Mouse (Mus musculus) heart, embryonic 11.5 days (tissue): ENCODE results near the gene Steap4. TPM values are rescaled to one million over a fixed set of nuclear protein-coding genes. Genes with fewer than 3 reads are reported as not detected.

Experiments
- ATAC-seq: fragments of 200-750 bp; cut with Nextera tagmentation; replicated peaks from 2 replicates; pipeline ENCODE4 v1.8.0; 2017; ENCODE audit warnings: moderate library complexity; ENCODE audit not compliant: insufficient number of reproducible peaks, low FRiP score, low TSS enrichment
- H3K27ac ChIP-seq: fragments of 300-500 bp; sonication (generic); 2 replicates; pipeline ENCODE4 v1.5.1; 2014; ENCODE audit warnings: mild to moderate bottlenecking, low read depth, low read length
- H3K27me3 ChIP-seq: fragments of 300-500 bp; sonication (generic); 2 replicates; pipeline ENCODE4 v1.6.1; 2014; ENCODE audit warnings: mild to moderate bottlenecking, low read length, mixed read lengths; ENCODE audit not compliant: control insufficient read depth, insufficient read depth
- H3K36me3 ChIP-seq: fragments of 300-500 bp; sonication (generic); 2 replicates; pipeline ENCODE4 v1.6.1; 2014; ENCODE audit warnings: mild to moderate bottlenecking, low read length, moderate library complexity, mixed read lengths; ENCODE audit not compliant: control insufficient read depth, insufficient read depth
- H3K4me1 ChIP-seq: fragments of 300-500 bp; sonication (generic); 2 replicates; pipeline ENCODE4 v1.6.1; 2014; ENCODE audit warnings: low read length; ENCODE audit not compliant: control insufficient read depth, insufficient read depth
- H3K4me2 ChIP-seq: fragments of 300-500 bp; sonication (generic); 2 replicates; pipeline ENCODE4 v1.6.1; 2014; ENCODE audit warnings: mild to moderate bottlenecking, moderate library complexity
- H3K4me3 ChIP-seq: fragments of 300-500 bp; sonication (generic); 2 replicates; pipeline ENCODE4 v1.5.1; 2014; ENCODE audit warnings: low read depth, low read length
- H3K9ac ChIP-seq: fragments of 300-500 bp; sonication (generic); 2 replicates; pipeline ENCODE4 v1.6.1; 2014; ENCODE audit warnings: mild to moderate bottlenecking, low read depth, low read length, moderate library complexity
- H3K9me3 ChIP-seq: fragments of 300-500 bp; sonication (generic); replicated peaks from 2 replicates; pipeline ENCODE4 v1.6.1; 2016; ENCODE audit warnings: low read length; ENCODE audit not compliant: control insufficient read depth
- WGBS: fragments of 180-500 bp; shearing (Covaris S2); extraction: QIAGEN DNeasy Blood & Tissue Kit; methylation state at CpG from one replicate; pipeline ENCODE4 v1.1.7; 2014; ENCODE audit not compliant: insufficient replicate concordance; 5-methylcytosine and 5-hydroxymethylcytosine counted together
- polyA plus RNA-seq: library from polyadenylated mRNA; unstranded; fragments of >200 nt; fragmentation: Nextera tagmentation; extraction: Ambion mirVana; gene quantifications from 2 replicates; pipeline ENCODE4 v1.2.1, GENCODE M21; 2014

Gene Steap4
- 0.13 and 0.38 TPM in 2 replicates for polyA plus RNA-seq

GRCm38 (mm10) chr5:7960176-7960575 is at the start of gene Steap4:
TSS of gene Steap4 (plus strand) at chr5:7960457.
- Histone ChIP-seq H3K9ac (peak within 1 kb of the TSS; percentile 61), H3K27ac (no peak within 1 kb of the TSS), H3K4me1 (no peaks in the 10 kb centered on the region; the same call in 1 of the 2 replicates), H3K27me3 (no peaks in the 10 kb centered on the region), H3K4me3 (peak within 1 kb of the TSS; percentile 44), H3K9me3 (no peaks in the 10 kb centered on the region), H3K36me3 (no peaks in the 10 kb centered on the region), H3K4me2 (peak within 1 kb of the TSS; percentile 72)
- ATAC-seq: no peak
- 8% methylated on average over 20 of the region's 20 CpGs for WGBS

GRCm38 (mm10) chr5:7911975-7912374 is 48.3 kb upstream of the Steap4 start:
- no peaks in the 10 kb centered on the region for H3K9me3 ChIP-seq
- 68% methylated on average over 3 of the region's 3 CpGs for WGBS
- no peak for ATAC-seq
- H3K4me1 ChIP-seq: no peaks in the 10 kb centered on the region
- H3K36me3 ChIP-seq: no peaks in the 10 kb centered on the region
- no peak overlapping the region for H3K4me3 ChIP-seq
- no peak overlapping the region for H3K27ac ChIP-seq
- H3K4me2 ChIP-seq: no peak overlapping the region
- no peaks in the 10 kb centered on the region for H3K27me3 ChIP-seq
- no peak overlapping the region for H3K9ac ChIP-seq

- H3K27me3 ChIP-seq: no peaks in the 10 kb centered on the region
- H3K4me1 ChIP-seq: no peaks in the 10 kb centered on the region
- H3K27ac ChIP-seq: no peak overlapping the region
- H3K36me3 ChIP-seq: no peaks in the 10 kb centered on the region
- H3K9ac ChIP-seq: no peak overlapping the region
- 78% methylated on average over 11 of the region's 11 CpGs for WGBS
- H3K4me2 ChIP-seq: no peak overlapping the region
- H3K9me3 ChIP-seq: no peaks in the 10 kb centered on the region
- ATAC-seq: no peak
- H3K4me3 ChIP-seq: no peak overlapping the region
Observed at GRCm38 (mm10) chr5:7917501-7918295, 42.6 kb upstream of the Steap4 start.

GRCm38 (mm10) chr5:7918296-7918579 is 42.0 kb upstream of the Steap4 start:
- Histone ChIP-seq H3K4me1 (no peaks in the 10 kb centered on the region), H3K9me3 (no peaks in the 10 kb centered on the region), H3K36me3 (no peaks in the 10 kb centered on the region), H3K27me3 (no peaks in the 10 kb centered on the region), H3K4me3 (no peak overlapping the region), H3K4me2 (no peak overlapping the region), H3K27ac (no peak overlapping the region), H3K9ac (no peak overlapping the region)
- WGBS: 84% methylated on average over 5 of the region's 5 CpGs
- no peak for ATAC-seq

GRCm38 (mm10) chr5:7919681-7920080 is 40.6 kb upstream of the Steap4 start:
- H3K9ac ChIP-seq: no peak overlapping the region
- 77% methylated on average over 2 of the region's 2 CpGs for WGBS
- no peak overlapping the region for H3K4me2 ChIP-seq
- no peaks in the 10 kb centered on the region for H3K36me3 ChIP-seq
- no peak for ATAC-seq
- no peaks in the 10 kb centered on the region for H3K4me1 ChIP-seq
- no peak overlapping the region for H3K27ac ChIP-seq
- no peaks in the 10 kb centered on the region for H3K9me3 ChIP-seq
- H3K4me3 ChIP-seq: no peak overlapping the region
- no peaks in the 10 kb centered on the region for H3K27me3 ChIP-seq

GRCm38 (mm10) chr5:7922751-7923150 is 37.5 kb upstream of the Steap4 start:
- 68% methylated on average over 1 of the region's 1 CpGs for WGBS
- no peak overlapping the region for H3K9ac ChIP-seq
- no peak overlapping the region for H3K4me3 ChIP-seq
- H3K27me3 ChIP-seq: no peaks in the 10 kb centered on the region
- H3K36me3 ChIP-seq: no peaks in the 10 kb centered on the region
- no peak overlapping the region for H3K27ac ChIP-seq
- no peak for ATAC-seq
- no peaks in the 10 kb centered on the region for H3K4me1 ChIP-seq
- no peak overlapping the region for H3K4me2 ChIP-seq
- H3K9me3 ChIP-seq: no peaks in the 10 kb centered on the region

- H3K9ac ChIP-seq: no peak overlapping the region
- H3K4me2 ChIP-seq: no peak overlapping the region
- no peaks in the 10 kb centered on the region for H3K9me3 ChIP-seq
- no peak for ATAC-seq
- whole genome bisulfite sequencing: 75% methylated on average over 3 of the region's 3 CpGs
- no peak overlapping the region for H3K27ac ChIP-seq
- no peaks in the 10 kb centered on the region for H3K27me3 ChIP-seq
- no peaks in the 10 kb centered on the region for H3K4me1 ChIP-seq
- H3K4me3 ChIP-seq: no peak overlapping the region
- no peaks in the 10 kb centered on the region for H3K36me3 ChIP-seq
Observed at GRCm38 (mm10) chr5:7923666-7924065, 36.6 kb upstream of the Steap4 start.

- WGBS: 59% methylated on average over 5 of the region's 5 CpGs
Observed at GRCm38 (mm10) chr5:7932234-7933221, 27.7 kb upstream of the Steap4 start.

More at GRCm38 (mm10) chr5:7932234-7933221, 27.7 kb upstream of the Steap4 start:
- Histone ChIP-seq H3K4me2 (no peak overlapping the region), H3K36me3 (no peaks in the 10 kb centered on the region), H3K27me3 (no peaks in the 10 kb centered on the region), H3K4me3 (no peak overlapping the region), H3K9ac (no peak overlapping the region), H3K27ac (no peak overlapping the region), H3K4me1 (no peaks in the 10 kb centered on the region), H3K9me3 (no peaks in the 10 kb centered on the region)
- no peak for ATAC-seq
